Mouse (Mus musculus) gastrocnemius, postnatal 36 days (tissue): Measurements from ENCODE around the gene Ssbp3. TPM values are rescaled to one million over a fixed set of nuclear protein-coding genes. Genes with fewer than 3 reads are reported as not detected.

Source experiments
- DNase-seq, 2 experiments: peaks; one replicate each; pipeline ENCODE4 v3.0.0; 2022
- intact Hi-C: fragments of 180-260 bp; cut with DNase I; formaldehyde crosslinking; loops from one replicate; pipeline ENCODE4 v1.15.1; 2025
- total RNA-seq, 2 experiments: library from RNA; stranded (reverse); gene quantifications; 2 replicates each; pipeline ENCODE4 v1.2.3; 2021

Gene Ssbp3
- total RNA-seq, 2 experiments from 2014 or later, result 21.3 to 25.6 TPM

GRCm38 (mm10) chr4:106981385-106982103, 71.0 kb downstream of the Ssbp3 start:
- DNase-seq, result no peak
- intact Hi-C loops, result no loop called here

- intact Hi-C loops, result no loop called here
- DNase-seq, result no peak
These were observed 72.0 kb downstream of the Ssbp3 start for GRCm38 (mm10) chr4:106982344-106983121.

- DNase-seq, result no peak
- intact Hi-C loops, result no loop called here
These were observed 73.5 kb downstream of the Ssbp3 start for GRCm38 (mm10) chr4:106983908-106984515.

- intact Hi-C loops, result loop anchor here (5.0 kb wide), 1 partner anchor 177 kb away; no protein-coding TSS in a partner anchor
- no peak for DNase-seq
These were observed 74.8 kb downstream of the Ssbp3 start for GRCm38 (mm10) chr4:106985289-106985688.

GRCm38 (mm10) chr4:106985899-106986832, 75.7 kb downstream of the Ssbp3 start:
- intact Hi-C loops, result loop anchor here (5.0 kb wide), 1 partner anchor 176 kb away; no protein-coding TSS in a partner anchor
- DNase-seq, result no peak

GRCm38 (mm10) chr4:106987725-106988364, 77.3 kb downstream of the Ssbp3 start:
- peak; percentile 75 to 76 for DNase-seq
- intact Hi-C loops, result loop anchor here (1.0 to 5.0 kb wide), 2 partner anchors 150 to 174 kb away; no protein-coding TSS in a partner anchor

GRCm38 (mm10) chr4:106988886-106989225, 78.4 kb downstream of the Ssbp3 start:
- intact Hi-C loops, result loop anchor here (1.0 to 5.0 kb wide), 3 partner anchors 78 to 173 kb away; no protein-coding TSS in a partner anchor
- no peak for DNase-seq

GRCm38 (mm10) chr4:106989226-106989983, 78.9 kb downstream of the Ssbp3 start:
- intact Hi-C loops, result loop anchor here (1.0 to 5.0 kb wide), 2 partner anchors 78 to 173 kb away; no protein-coding TSS in a partner anchor
- no peak for DNase-seq

- intact Hi-C loops, result no loop called here
- DNase-seq, result no peak
These were observed 82.6 kb downstream of the Ssbp3 start for GRCm38 (mm10) chr4:106993053-106993452.

GRCm38 (mm10) chr4:106994252-106994651, 83.8 kb downstream of the Ssbp3 start:
- DNase-seq, result no peak
- intact Hi-C loops, result no loop called here

GRCm38 (mm10) chr4:106995069-106995468, 84.6 kb downstream of the Ssbp3 start:
- intact Hi-C loops, result no loop called here
- no peak for DNase-seq

GRCm38 (mm10) chr4:106995513-106995912, 85.0 kb downstream of the Ssbp3 start:
- no peak for DNase-seq
- intact Hi-C loops, result no loop called here

GRCm38 (mm10) chr4:106996305-106997076, 86.0 kb downstream of the Ssbp3 start:
- intact Hi-C loops, result no loop called here
- no peak for DNase-seq

GRCm38 (mm10) chr4:107001259-107001810, 90.8 kb downstream of the Ssbp3 start:
- DNase-seq, result no peak
- intact Hi-C loops, result no loop called here

GRCm38 (mm10) chr4:107001916-107002488, 91.5 kb downstream of the Ssbp3 start:
- no peak for DNase-seq
- intact Hi-C loops, result no loop called here

- DNase-seq, result no peak
- intact Hi-C loops, result no loop called here
These were observed 92.1 kb downstream of the Ssbp3 start for GRCm38 (mm10) chr4:107002517-107003165.

- no peak for DNase-seq
- intact Hi-C loops, result no loop called here
These were observed 92.7 kb downstream of the Ssbp3 start for GRCm38 (mm10) chr4:107003199-107003598.
